Comparison of ENCODE assay signal across 9 mouse cellular contexts in the genomic region with DNA sequence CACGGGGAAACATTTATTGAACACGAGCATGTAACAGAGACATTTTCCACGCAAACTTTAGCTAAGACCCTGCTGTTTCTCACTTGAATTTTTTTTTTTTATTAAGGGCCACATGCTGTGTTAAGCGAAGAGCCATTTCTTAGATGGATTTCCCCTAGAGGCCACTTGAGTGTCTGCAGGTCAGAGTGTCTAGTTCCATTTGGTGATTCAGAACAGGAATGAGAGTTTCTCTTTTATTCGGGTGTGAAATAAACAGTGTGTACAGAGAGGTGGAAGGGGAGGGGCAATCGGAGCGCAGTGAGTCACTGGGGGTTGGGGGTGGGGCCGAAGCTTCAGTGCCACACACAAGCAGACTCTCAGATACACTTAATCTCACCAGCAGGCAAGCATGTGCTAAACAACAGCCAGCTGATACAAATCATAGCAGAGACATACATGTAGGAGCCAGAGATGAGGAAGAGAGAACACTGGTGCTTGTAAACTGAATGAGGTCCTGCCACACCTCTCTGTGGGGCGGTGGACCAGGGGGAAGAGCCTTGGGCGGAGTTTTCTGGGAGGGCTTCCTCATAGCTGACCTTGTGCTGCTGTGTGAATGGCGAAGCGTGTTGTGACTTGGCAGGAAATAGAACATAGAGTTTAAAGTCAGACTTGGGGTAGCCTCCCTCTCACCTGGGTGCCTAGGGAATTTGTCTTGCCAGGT. TPM values are rescaled to one million over a fixed set of nuclear protein-coding genes. Genes with fewer than 3 reads are reported as not detected.
DNase-seq lines count a peak whose midpoint lies in the region; ATAC-seq and TF ChIP-seq lines count a peak whose summit lies in the region.
"Had no signal": no experiment of that assay in that cellular context is flagged by ENCODE, and none has a peak within 500 bp of the region (broad histone marks: within the 10 kb centered on the region; RNA-seq: fewer than 3 reads in every experiment).

No protein-coding gene starts in this region.

- H3K4me2 ChIP-seq in midbrain, embryonic 16.5 days (ENCODE audit: low read length) = no peak overlapping the region
- H3K4me2 ChIP-seq: neural tube, embryonic 12.5 days had no signal

- intact Hi-C loops in gastrocnemius, adult 2 months (cut with DNase I) = loop anchor here (5.0 kb wide), 1 partner anchor 145 kb away; no protein-coding TSS in a partner anchor

- no peak overlapping the region for H3K9ac ChIP-seq in midbrain, embryonic 16.5 days (ENCODE audit: low read depth, low read length)
- H3K9ac ChIP-seq: neural tube, embryonic 12.5 days had no signal

- no peak for ATAC-seq in midbrain, embryonic 16.5 days

- peaks cover 21% of the 10 kb centered on the region for H3K4me1 ChIP-seq in midbrain, embryonic 16.5 days (ENCODE audit: control insufficient read depth, insufficient read depth, low read length)

- H3K27me3 ChIP-seq in midbrain, embryonic 16.5 days (ENCODE audit: control insufficient read depth, insufficient read depth, low read depth, low read length) = peaks cover 23% of the 10 kb centered on the region

- peak; percentile 39; the same call in 1 of the 2 replicates for TF ChIP-seq CTCF in gastrocnemius, adult 2 months (IDR thresholded peaks at IDR 0.05)

- H3K36me3 ChIP-seq in midbrain, embryonic 16.5 days (ENCODE audit: control insufficient read depth, insufficient read depth, low read length) = no peaks in the 10 kb centered on the region
- H3K36me3 ChIP-seq: neural tube, embryonic 12.5 days had no signal

- 54% methylated on average over 12 of the region's 12 CpGs for WGBS in midbrain, embryonic 16.5 days

- H3K27ac ChIP-seq in gastrocnemius, adult 2 months = peak overlapping the region; percentile 41; the same call in 1 of the 2 replicates
- no peak overlapping the region for H3K27ac ChIP-seq in midbrain, embryonic 16.5 days (ENCODE audit: low read length)
- H3K27ac ChIP-seq: neural tube, embryonic 12.5 days had no signal

- no peak overlapping the region for H3K4me3 ChIP-seq in gastrocnemius, adult 2 months
- H3K4me3 ChIP-seq in midbrain, embryonic 16.5 days (ENCODE audit: low read depth, low read length) = no peak overlapping the region
- H3K4me3 ChIP-seq: neural tube, embryonic 12.5 days had no signal

- no peak for DNase-seq in gastrocnemius, adult 2 months
- DNase-seq in gastrocnemius, adult 8-10 months (ENCODE audit: low spot score in 2 of 2) = no peak
- DNase-seq in A20 (ENCODE audit: low read depth, low spot score) (peak; percentile 76), liver (no peak)
- DNase-seq in adrenal gland, postnatal 25 days = peak; percentile 61
- peak; percentile 43 for DNase-seq in lung, postnatal 25 days (ENCODE audit: low spot score)
- no peak for DNase-seq in gastrocnemius, postnatal 10 days

- no peaks in the 10 kb centered on the region for H3K9me3 ChIP-seq in midbrain, embryonic 16.5 days (replicated peaks; ENCODE audit: control insufficient read depth, low read length, poor library complexity, severe bottlenecking)
- H3K9me3 ChIP-seq: neural tube, embryonic 12.5 days had no signal

RNA-seq across cellular contexts. Expression of a gene that starts 3.3 kb away (rescaled TPM):
- 1 to 10 TPM in 1 of 2 experiments, under 1 TPM in 1; 0.51 to 4.4 TPM for total RNA-seq in gastrocnemius, adult 2 months (2021)
- total RNA-seq in gastrocnemius, adult 8-10 months (2022) = 1 to 10 TPM in 1 of 4 experiments, under 1 TPM in 3; 0.10 to 1.5 (median 0.38) TPM
- 1.0 and 2.5 TPM in 2 replicates for total RNA-seq in adrenal gland, postnatal 25 days (2021)
- 1 to 10 TPM; 3.9 to 4.5 TPM for total RNA-seq in gastrocnemius, postnatal 10 days (2021)
- polyA plus RNA-seq in midbrain, embryonic 16.5 days (2015; fragmentation: Nextera tagmentation; extraction: Ambion mirVana) = 0.54 and 0.71 TPM in 2 replicates

Comparison
In these comparisons a context has a peak if more than half of its experiments do, and no peak if none do; other contexts are left out.
1. DNase-seq: peak in A20 (single experiment), adrenal gland, postnatal 25 days (single experiment) and lung, postnatal 25 days (single experiment); none in gastrocnemius, adult 2 months (single experiment), gastrocnemius, adult 8-10 months (0 of 2), gastrocnemius, postnatal 10 days (single experiment) and liver (single experiment).